Mouse (Mus musculus) thymus, adult 18-20 months (tissue): ENCODE measurements around the gene Muc3.

ENCODE experiments used
- DNase-seq, 2 experiments: peaks; one replicate each; pipeline ENCODE4 v3.0.0; 2022; ENCODE audit warnings: mixed read lengths in 2 of 2

Gene Muc3

DNA sequence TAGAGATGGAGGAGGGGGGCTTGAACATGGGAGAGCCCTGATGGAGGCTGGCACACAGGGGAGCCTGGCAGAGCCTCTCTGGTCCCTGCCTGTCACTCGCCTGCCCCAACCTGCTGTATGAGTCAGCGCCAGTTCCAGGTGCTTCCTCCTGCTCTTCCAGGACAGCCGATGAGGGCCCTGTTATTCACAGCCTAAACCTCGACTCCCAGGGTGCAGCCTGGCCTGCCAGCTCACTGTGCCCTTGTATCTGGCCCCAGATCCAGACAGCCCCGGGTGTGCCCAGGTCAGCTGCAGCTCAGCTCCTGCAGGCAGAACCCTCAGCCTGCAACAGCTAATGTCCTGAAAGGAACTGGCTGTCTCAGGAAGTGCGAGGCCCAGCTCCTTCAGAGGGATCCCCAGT, 57.6 kb downstream of the Muc3 start:
- no peak for DNase-seq

DNA sequence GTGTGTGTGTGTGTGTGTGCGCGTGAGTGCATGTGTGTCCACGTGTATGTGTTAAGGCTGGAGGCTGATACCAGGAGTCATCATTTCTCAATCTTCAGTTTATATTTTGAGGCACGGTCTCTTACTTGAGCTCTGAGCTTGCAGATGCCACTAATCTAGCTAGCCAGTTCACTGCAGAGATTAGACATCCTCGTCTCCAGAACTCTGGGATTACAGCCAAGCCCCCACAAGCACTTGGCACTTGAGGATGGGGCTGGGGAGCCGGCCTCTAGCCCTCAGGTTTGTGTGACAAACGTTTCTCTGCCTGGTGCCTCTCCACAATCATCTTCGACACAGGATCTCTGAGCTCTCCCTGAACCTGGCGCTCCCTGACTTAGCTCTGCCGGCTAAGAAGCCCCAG, 58.3 kb downstream of the Muc3 start:
- DNase-seq, result no peak

DNA sequence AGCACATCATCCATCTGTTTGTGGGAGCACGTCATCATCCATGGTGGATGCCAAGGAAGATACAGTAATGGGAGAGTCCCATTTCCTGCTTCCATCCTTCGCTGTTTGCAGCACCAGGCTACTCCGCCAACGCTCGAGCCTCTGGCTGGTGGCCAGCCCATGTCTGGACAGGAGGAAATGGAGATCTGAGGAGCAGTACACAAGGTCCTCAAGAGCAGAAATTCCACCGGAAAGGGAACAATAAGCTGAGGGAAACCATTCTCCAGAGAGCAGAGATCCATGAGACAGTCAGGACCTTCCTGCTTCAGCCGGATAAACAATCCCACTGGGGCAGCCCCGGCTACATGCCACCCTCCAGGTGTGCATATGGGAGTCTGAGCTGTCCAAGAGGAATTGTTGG, 61.7 kb downstream of the Muc3 start:
- no peak for DNase-seq

DNA sequence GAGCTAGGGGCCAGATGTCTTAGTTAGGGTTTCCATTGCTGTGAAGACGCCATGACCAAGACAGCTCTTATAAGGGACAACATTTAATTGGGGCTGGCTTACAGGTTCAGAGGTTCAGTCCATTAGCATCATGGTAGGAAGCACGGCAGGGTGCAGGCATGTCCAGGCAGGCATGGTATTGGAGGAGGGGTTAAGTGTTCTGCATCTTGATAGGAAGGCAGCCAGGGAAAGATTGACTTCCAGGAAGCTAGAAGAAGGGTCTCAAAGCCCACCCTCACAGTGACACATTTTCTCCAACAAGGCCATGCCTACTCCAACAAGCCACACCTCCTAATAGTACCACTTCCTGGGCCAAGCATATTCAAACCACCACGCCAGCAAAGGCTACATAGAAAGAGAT, 63.4 kb downstream of the Muc3 start:
- DNase-seq, result no peak

DNA sequence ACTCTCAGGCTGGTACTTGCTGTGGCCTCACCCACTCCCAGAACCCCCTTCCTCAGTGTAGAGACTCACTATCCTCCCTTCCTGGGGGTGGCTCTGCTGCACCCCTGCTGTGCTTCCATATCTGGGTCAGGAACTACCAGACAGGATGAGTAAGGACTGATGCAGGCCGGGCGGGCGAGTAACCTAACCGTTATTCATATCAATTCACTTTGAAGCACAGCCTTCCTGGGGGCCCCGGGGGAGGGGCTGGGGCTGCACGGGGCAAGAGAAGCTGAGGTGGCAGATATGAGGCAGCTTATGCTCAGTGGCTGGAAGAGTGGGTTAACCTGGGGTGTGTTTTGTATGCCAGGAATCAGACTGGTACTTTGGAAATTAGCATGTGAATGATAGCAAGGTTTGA, 64.1 kb downstream of the Muc3 start:
- no peak for DNase-seq
